Mouse (Mus musculus): Measurements from ENCODE around the gene Zfp580. TPM values are rescaled to one million over a fixed set of nuclear protein-coding genes. Genes with fewer than 3 reads are reported as not detected.

Gene Zfp580
- polyA plus RNA-seq, 1 experiment: 37.9 TPM

GRCm38 (mm10) chr7:5080010-5080751 lies 28.8 kb downstream of the Zfp580 start, which contains the start of gene Epn1:
TSS of gene Epn1 (plus strand) at chr7:5080235.
- peak; percentile 94 for DNase-seq
- WGBS: under 1% methylated on average over 81 of the region's 81 CpGs
- TF ChIP-seq CTCF (IDR thresholded peaks at IDR 0.05; ENCODE audit: insufficient read depth, low read length) (no peak), POLR2A (IDR thresholded peaks at IDR 0.05; ENCODE audit: borderline replicate concordance, extremely low read depth, low read depth, low read length) (peak; percentile 76; the same call in 1 of the 2 replicates)

GRCm38 (mm10) chr7:5080815-5081214 lies 29.5 kb downstream of the Zfp580 start:
- Histone ChIP-seq H3K4me1 (ENCODE audit: control insufficient read depth, insufficient read depth, low read length) (peaks cover 6% of the 10 kb centered on the region; the same call in 1 of the 2 replicates), H3K4me3 (replicated peaks; ENCODE audit: extremely low read depth, low read depth, low read length) (peak overlapping the region; percentile 58)
- no peak for DNase-seq
- TF ChIP-seq POLR2A (IDR thresholded peaks at IDR 0.05; ENCODE audit: borderline replicate concordance, extremely low read depth, low read depth, low read length) (no peak), CTCF (IDR thresholded peaks at IDR 0.05; ENCODE audit: insufficient read depth, low read length) (no peak)
- WGBS: 7% methylated on average over 6 of the region's 6 CpGs

More at GRCm38 (mm10) chr7:5080010-5080751, 28.8 kb downstream of the Zfp580 start, which contains the start of gene Epn1:
- peaks cover 4% of the 10 kb centered on the region; the same call in 1 of the 2 replicates for H3K4me1 ChIP-seq (ENCODE audit: control insufficient read depth, insufficient read depth, low read length)
- H3K4me3 ChIP-seq (replicated peaks; ENCODE audit: extremely low read depth, low read depth, low read length): peak within 1 kb of the TSS; percentile 58

- Histone ChIP-seq H3K4me3 (replicated peaks; ENCODE audit: extremely low read depth, low read depth, low read length) (no peak overlapping the region), H3K4me1 (ENCODE audit: control insufficient read depth, insufficient read depth, low read length) (peaks cover 6% of the 10 kb centered on the region; the same call in 1 of the 2 replicates)
- no peak for TF ChIP-seq POLR2A (IDR thresholded peaks at IDR 0.05; ENCODE audit: borderline replicate concordance, extremely low read depth, low read depth, low read length)
- no peak for TF ChIP-seq CTCF (IDR thresholded peaks at IDR 0.05; ENCODE audit: insufficient read depth, low read length)
- no peak for DNase-seq
- 37% methylated on average over 6 of the region's 6 CpGs for WGBS
Observed at GRCm38 (mm10) chr7:5081241-5081640, 29.9 kb downstream of the Zfp580 start.

- no peak for TF ChIP-seq CTCF (IDR thresholded peaks at IDR 0.05; ENCODE audit: insufficient read depth, low read length)
- TF ChIP-seq POLR2A (IDR thresholded peaks at IDR 0.05; ENCODE audit: borderline replicate concordance, extremely low read depth, low read depth, low read length): no peak
- Histone ChIP-seq H3K4me1 (ENCODE audit: control insufficient read depth, insufficient read depth, low read length) (peaks cover 6% of the 10 kb centered on the region; the same call in 1 of the 2 replicates), H3K4me3 (replicated peaks; ENCODE audit: extremely low read depth, low read depth, low read length) (no peak overlapping the region)
- 86% methylated on average over 2 of the region's 2 CpGs for WGBS
- no peak for DNase-seq
Observed at GRCm38 (mm10) chr7:5081939-5082338, 30.6 kb downstream of the Zfp580 start.

- no peak for DNase-seq
- H3K4me3 ChIP-seq (replicated peaks; ENCODE audit: extremely low read depth, low read depth, low read length): no peak overlapping the region
- H3K4me1 ChIP-seq (ENCODE audit: control insufficient read depth, insufficient read depth, low read length): peaks cover 6% of the 10 kb centered on the region; the same call in 1 of the 2 replicates
- 72% methylated on average over 18 of the region's 18 CpGs for WGBS
- TF ChIP-seq POLR2A (IDR thresholded peaks at IDR 0.05; ENCODE audit: borderline replicate concordance, extremely low read depth, low read depth, low read length) (no peak), CTCF (IDR thresholded peaks at IDR 0.05; ENCODE audit: insufficient read depth, low read length) (no peak)
Observed at GRCm38 (mm10) chr7:5083325-5084105, 32.2 kb downstream of the Zfp580 start.

- Histone ChIP-seq H3K4me1 (ENCODE audit: control insufficient read depth, insufficient read depth, low read length) (peaks cover 6% of the 10 kb centered on the region; the same call in 1 of the 2 replicates), H3K4me3 (replicated peaks; ENCODE audit: extremely low read depth, low read depth, low read length) (no peak overlapping the region)
- no peak for DNase-seq
- WGBS: 83% methylated on average over 1 of the region's 1 CpGs
- TF ChIP-seq POLR2A (IDR thresholded peaks at IDR 0.05; ENCODE audit: borderline replicate concordance, extremely low read depth, low read depth, low read length) (no peak), CTCF (IDR thresholded peaks at IDR 0.05; ENCODE audit: insufficient read depth, low read length) (no peak)
Observed at GRCm38 (mm10) chr7:5085512-5085911, 34.2 kb downstream of the Zfp580 start.

GRCm38 (mm10) chr7:5086921-5087440 lies 35.6 kb downstream of the Zfp580 start:
- Histone ChIP-seq H3K4me3 (replicated peaks; ENCODE audit: extremely low read depth, low read depth, low read length) (no peak overlapping the region), H3K4me1 (ENCODE audit: control insufficient read depth, insufficient read depth, low read length) (peaks cover 4% of the 10 kb centered on the region; the same call in 1 of the 2 replicates)
- WGBS: 77% methylated on average over 5 of the region's 5 CpGs
- DNase-seq: no peak
- TF ChIP-seq POLR2A (IDR thresholded peaks at IDR 0.05; ENCODE audit: borderline replicate concordance, extremely low read depth, low read depth, low read length): no peak

GRCm38 (mm10) chr7:5087886-5088285 lies 36.5 kb downstream of the Zfp580 start:
- Histone ChIP-seq H3K4me3 (replicated peaks; ENCODE audit: extremely low read depth, low read depth, low read length) (no peak overlapping the region), H3K4me1 (ENCODE audit: control insufficient read depth, insufficient read depth, low read length) (peaks cover 2% of the 10 kb centered on the region; the same call in 1 of the 2 replicates)
- no peak for TF ChIP-seq CTCF (IDR thresholded peaks at IDR 0.05; ENCODE audit: insufficient read depth, low read length)
- TF ChIP-seq POLR2A (IDR thresholded peaks at IDR 0.05; ENCODE audit: borderline replicate concordance, extremely low read depth, low read depth, low read length): no peak
- whole genome bisulfite sequencing: 75% methylated on average over 4 of the region's 4 CpGs
- DNase-seq: no peak

GRCm38 (mm10) chr7:5089853-5090252 lies 38.5 kb downstream of the Zfp580 start:
- H3K4me1 ChIP-seq (ENCODE audit: control insufficient read depth, insufficient read depth, low read length): peaks cover 2% of the 10 kb centered on the region; the same call in 1 of the 2 replicates
- TF ChIP-seq CTCF (IDR thresholded peaks at IDR 0.05; ENCODE audit: insufficient read depth, low read length) (no peak), POLR2A (IDR thresholded peaks at IDR 0.05; ENCODE audit: borderline replicate concordance, extremely low read depth, low read depth, low read length) (no peak)
- DNase-seq: no peak
- H3K4me3 ChIP-seq (replicated peaks; ENCODE audit: extremely low read depth, low read depth, low read length): no peak overlapping the region
- WGBS: 91% methylated on average over 15 of the region's 15 CpGs
